Mouse (Mus musculus) forebrain, embryonic 14.5 days (tissue): ENCODE measurements around the gene Gemin8. TPM values are rescaled to one million over a fixed set of nuclear protein-coding genes. Genes with fewer than 3 reads are reported as not detected.
A peak's percentile ranks its signal among the peaks of the same experiment; 100 is the strongest.

Experiments
- ATAC-seq: fragments of 200-750 bp; cut with Nextera tagmentation; 2 replicates; pipeline ENCODE4 v1.8.0; 2017; ENCODE audit warnings: mild to moderate bottlenecking, moderate library complexity
- DNase-seq: peaks from one replicate; pipeline ENCODE4 v3.0.0-alpha.2; 2015; ENCODE audit warnings: low spot score
- H3K27ac ChIP-seq: fragments of 300-500 bp; sonication (generic); 2 replicates; pipeline ENCODE4 v1.5.1; 2014; ENCODE audit warnings: low read depth, mild to moderate bottlenecking, control low read depth, low read length, moderate library complexity
- H3K27me3 ChIP-seq: fragments of 300-500 bp; sonication (generic); replicated peaks from 2 replicates; pipeline ENCODE4 v1.6.1; 2014; ENCODE audit warnings: low read length, control low read depth, mixed read lengths; ENCODE audit not compliant: control insufficient read depth, insufficient read depth
- H3K36me3 ChIP-seq: fragments of 300-500 bp; sonication (generic); 2 replicates; pipeline ENCODE4 v1.6.1; 2014; ENCODE audit warnings: low read length, control low read depth; ENCODE audit not compliant: control insufficient read depth, insufficient read depth
- H3K4me1 ChIP-seq: fragments of 300-500 bp; sonication (generic); 2 replicates; pipeline ENCODE4 v1.6.1; 2014; ENCODE audit warnings: antibody characterized with exemption, low read length, control low read depth; ENCODE audit not compliant: control insufficient read depth, insufficient read depth
- H3K4me2 ChIP-seq: fragments of 300-500 bp; sonication (generic); 2 replicates; pipeline ENCODE4 v1.6.1; 2014; ENCODE audit warnings: mild to moderate bottlenecking, control low read depth, low read length
- H3K4me3 ChIP-seq: fragments of 300-500 bp; sonication (generic); 2 replicates; pipeline ENCODE4 v1.5.1; 2014; ENCODE audit warnings: low read depth, low read length, control low read depth
- H3K9ac ChIP-seq: fragments of 300-500 bp; sonication (generic); 2 replicates; pipeline ENCODE4 v1.6.1; 2014; ENCODE audit warnings: mild to moderate bottlenecking, low read length, control low read depth, moderate library complexity
- H3K9me3 ChIP-seq: fragments of 300-500 bp; sonication (generic); replicated peaks from 2 replicates; pipeline ENCODE4 v1.6.1; 2016; ENCODE audit warnings: low read length, control low read depth, mixed read lengths; ENCODE audit not compliant: control insufficient read depth
- WGBS: fragments of 180-500 bp; shearing (Covaris S2); extraction: QIAGEN DNeasy Blood & Tissue Kit; methylation state at CpG from one replicate; pipeline ENCODE4 v1.1.7; 2014; 5-methylcytosine and 5-hydroxymethylcytosine counted together
- polyA plus RNA-seq: library from polyadenylated mRNA; unstranded; fragments of >200 nt; fragmentation: Nextera tagmentation; extraction: Ambion mirVana; gene quantifications from 2 replicates; pipeline ENCODE4 v1.2.1, GENCODE M21; 2014

Gene Gemin8
- polyA plus RNA-seq, 1 experiment from 2014 or later = 15.2 TPM

- Histone ChIP-seq H3K4me1 (peaks cover 11% of the 10 kb centered on the region; the same call in 1 of the 2 replicates), H3K27me3 (no peaks in the 10 kb centered on the region), H3K36me3 (no peaks in the 10 kb centered on the region), H3K9me3 (no peaks in the 10 kb centered on the region), H3K9ac (no peak overlapping the region), H3K27ac (peak overlapping the region; percentile 63; the same call in 1 of the 2 replicates), H3K4me2 (no peak overlapping the region), H3K4me3 (no peak overlapping the region)
- ATAC-seq = peak; percentile 47
- WGBS = 35% methylated on average over 7 of the region's 7 CpGs
- peak; percentile 77 for DNase-seq
These were observed 3.5 kb downstream of the Gemin8 start for GRCm38 (mm10) chrX:166173796-166174195.

GRCm38 (mm10) chrX:166177929-166178328, 7.7 kb downstream of the Gemin8 start:
- H3K4me3 ChIP-seq = no peak overlapping the region
- no peak overlapping the region for H3K4me2 ChIP-seq
- no peaks in the 10 kb centered on the region for H3K36me3 ChIP-seq
- H3K27me3 ChIP-seq = no peaks in the 10 kb centered on the region
- no peak for DNase-seq
- no peaks in the 10 kb centered on the region for H3K9me3 ChIP-seq
- no peak for ATAC-seq
- no peak overlapping the region for H3K27ac ChIP-seq
- peaks cover 2% of the 10 kb centered on the region; the same call in 1 of the 2 replicates for H3K4me1 ChIP-seq
- H3K9ac ChIP-seq = no peak overlapping the region
- WGBS = 91% methylated on average over 7 of the region's 7 CpGs

- no peaks in the 10 kb centered on the region for H3K27me3 ChIP-seq
- H3K36me3 ChIP-seq = no peaks in the 10 kb centered on the region
- no peak for DNase-seq
- no peak overlapping the region for H3K9ac ChIP-seq
- no peak for ATAC-seq
- no peaks in the 10 kb centered on the region for H3K9me3 ChIP-seq
- WGBS = 82% methylated on average over 3 of the region's 3 CpGs
- H3K4me3 ChIP-seq = no peak overlapping the region
- no peak overlapping the region for H3K4me2 ChIP-seq
- no peak overlapping the region for H3K27ac ChIP-seq
- no peaks in the 10 kb centered on the region for H3K4me1 ChIP-seq
These were observed 12.8 kb downstream of the Gemin8 start for GRCm38 (mm10) chrX:166183094-166183493.

- Histone ChIP-seq H3K27ac (no peak overlapping the region), H3K27me3 (no peaks in the 10 kb centered on the region), H3K9ac (no peak overlapping the region), H3K36me3 (no peaks in the 10 kb centered on the region), H3K4me1 (no peaks in the 10 kb centered on the region), H3K4me2 (no peak overlapping the region), H3K9me3 (no peaks in the 10 kb centered on the region), H3K4me3 (no peak overlapping the region)
- ATAC-seq = no peak
- WGBS = 92% methylated on average over 9 of the region's 9 CpGs
- no peak for DNase-seq
These were observed 15.2 kb downstream of the Gemin8 start for GRCm38 (mm10) chrX:166185327-166185913.

- no peak overlapping the region for H3K4me3 ChIP-seq
- no peak overlapping the region for H3K9ac ChIP-seq
- H3K27me3 ChIP-seq = no peaks in the 10 kb centered on the region
- WGBS = 83% methylated on average over 1 of the region's 1 CpGs
- DNase-seq = no peak
- ATAC-seq = no peak
- no peaks in the 10 kb centered on the region for H3K36me3 ChIP-seq
- no peaks in the 10 kb centered on the region for H3K4me1 ChIP-seq
- no peak overlapping the region for H3K4me2 ChIP-seq
- no peaks in the 10 kb centered on the region for H3K9me3 ChIP-seq
- no peak overlapping the region for H3K27ac ChIP-seq
These were observed 17.5 kb downstream of the Gemin8 start for GRCm38 (mm10) chrX:166187803-166188202.

- Histone ChIP-seq H3K9ac (no peak overlapping the region), H3K4me3 (no peak overlapping the region), H3K27me3 (no peaks in the 10 kb centered on the region), H3K9me3 (no peaks in the 10 kb centered on the region), H3K4me1 (no peaks in the 10 kb centered on the region), H3K27ac (no peak overlapping the region), H3K36me3 (no peaks in the 10 kb centered on the region), H3K4me2 (no peak overlapping the region)
- DNase-seq (no peak), ATAC-seq (no peak)
These were observed 26.1 kb downstream of the Gemin8 start for GRCm38 (mm10) chrX:166196327-166196726.

GRCm38 (mm10) chrX:166198266-166198665, 28.0 kb downstream of the Gemin8 start:
- DNase-seq (no peak), ATAC-seq (no peak)
- Histone ChIP-seq H3K27me3 (no peaks in the 10 kb centered on the region), H3K9ac (no peak overlapping the region), H3K27ac (no peak overlapping the region), H3K4me3 (no peak overlapping the region), H3K4me1 (no peaks in the 10 kb centered on the region), H3K4me2 (no peak overlapping the region), H3K36me3 (no peaks in the 10 kb centered on the region), H3K9me3 (no peaks in the 10 kb centered on the region)
- WGBS = 94% methylated on average over 2 of the region's 2 CpGs

GRCm38 (mm10) chrX:166199812-166200211, 29.6 kb downstream of the Gemin8 start:
- no peak for ATAC-seq
- no peak overlapping the region for H3K4me2 ChIP-seq
- H3K27ac ChIP-seq = no peak overlapping the region

GRCm38 (mm10) chrX:166214576-166214975, 44.3 kb downstream of the Gemin8 start:
- Histone ChIP-seq H3K4me2 (no peak overlapping the region), H3K27ac (no peak overlapping the region), H3K4me1 (no peaks in the 10 kb centered on the region), H3K27me3 (no peaks in the 10 kb centered on the region), H3K4me3 (no peak overlapping the region), H3K36me3 (no peaks in the 10 kb centered on the region), H3K9me3 (no peaks in the 10 kb centered on the region), H3K9ac (no peak overlapping the region)
- 71% methylated on average over 2 of the region's 2 CpGs for WGBS
- ATAC-seq (no peak), DNase-seq (no peak)

More at GRCm38 (mm10) chrX:166199812-166200211, 29.6 kb downstream of the Gemin8 start:
- no peak for DNase-seq
- no peaks in the 10 kb centered on the region for H3K36me3 ChIP-seq
- no peak overlapping the region for H3K4me3 ChIP-seq
- H3K9ac ChIP-seq = no peak overlapping the region
- H3K27me3 ChIP-seq = no peaks in the 10 kb centered on the region
- no peaks in the 10 kb centered on the region for H3K4me1 ChIP-seq
- no peaks in the 10 kb centered on the region for H3K9me3 ChIP-seq
